Mouse (Mus musculus) lung, postnatal 25 days (tissue): Measurements from ENCODE around the gene Gmppb.
A peak's percentile ranks its signal among the peaks of the same experiment; 100 is the strongest.

Experiments
- DNase-seq: peaks from one replicate; pipeline ENCODE4 v3.0.0; 2022; ENCODE audit warnings: low spot score

Gmppb gene

DNA sequence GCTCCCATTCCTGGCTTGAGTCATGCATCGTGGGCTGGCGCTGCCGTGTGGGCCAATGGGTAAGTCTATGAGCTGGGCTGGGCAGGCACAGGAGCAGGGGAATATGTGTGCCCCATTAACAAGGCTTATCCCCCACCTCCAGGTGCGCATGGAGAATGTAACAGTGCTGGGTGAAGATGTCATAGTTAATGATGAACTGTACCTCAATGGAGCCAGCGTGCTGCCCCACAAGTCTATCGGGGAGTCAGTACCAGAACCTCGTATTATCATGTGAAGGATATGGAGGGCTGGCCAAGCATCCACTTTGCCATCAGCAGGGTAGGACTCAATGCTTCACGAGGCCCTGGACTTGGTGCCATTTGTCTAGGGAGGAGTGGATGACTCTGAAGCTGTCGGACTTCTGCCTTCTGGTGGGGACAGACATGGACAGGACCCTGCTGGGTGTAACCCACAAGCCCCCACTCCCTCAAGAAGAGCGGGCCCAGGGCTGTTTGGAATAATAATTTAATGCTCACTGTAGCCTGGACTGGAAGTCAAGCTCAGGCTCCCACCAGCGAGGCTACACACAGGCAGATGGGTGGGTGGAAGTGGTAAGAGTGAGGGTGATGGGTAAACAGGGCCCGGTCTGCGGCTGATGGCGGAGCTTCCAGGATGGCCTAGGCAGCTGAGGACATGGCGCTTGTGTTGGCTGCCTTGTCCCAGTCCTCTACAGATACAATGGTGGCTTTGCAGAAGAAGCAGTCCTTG is 2.3 kb downstream of the Gmppb start:
- DNase-seq, result no peak

DNA sequence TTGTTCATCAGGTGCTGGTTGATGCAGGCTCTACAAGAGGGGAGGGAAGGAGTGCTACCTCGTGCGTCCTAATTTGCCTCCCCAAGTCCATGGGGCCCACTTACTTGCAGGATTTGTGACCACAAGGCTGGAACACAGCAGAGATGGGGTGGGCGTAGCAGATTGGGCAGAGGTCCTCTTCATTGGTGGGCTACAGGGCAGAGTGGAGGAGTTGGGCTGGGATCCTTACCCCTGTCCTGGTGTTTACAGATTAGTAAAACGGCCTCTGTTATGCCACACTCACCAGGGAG is 2.8 kb downstream of the Gmppb start:
- DNase-seq, result no peak

DNA sequence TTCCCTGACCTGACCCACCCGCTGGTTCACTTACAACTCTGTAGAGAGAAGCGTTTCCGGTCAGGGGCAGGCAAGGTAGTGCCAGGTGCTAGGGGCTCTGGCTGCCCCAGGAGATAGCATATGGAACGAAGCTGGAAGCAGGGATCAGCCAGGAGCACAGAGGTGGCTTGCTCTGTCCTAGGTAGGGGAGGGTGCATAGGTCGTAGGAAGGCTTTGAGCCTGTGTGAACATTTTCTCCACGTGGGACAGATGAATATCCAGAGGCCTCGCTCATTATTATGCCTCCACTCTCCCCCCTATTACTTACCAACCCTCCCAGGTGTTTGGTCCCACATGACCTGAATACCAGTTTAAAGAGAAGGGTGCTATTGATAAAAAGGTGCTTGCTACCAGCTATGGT is 3.4 kb downstream of the Gmppb start:
- no peak for DNase-seq

DNA sequence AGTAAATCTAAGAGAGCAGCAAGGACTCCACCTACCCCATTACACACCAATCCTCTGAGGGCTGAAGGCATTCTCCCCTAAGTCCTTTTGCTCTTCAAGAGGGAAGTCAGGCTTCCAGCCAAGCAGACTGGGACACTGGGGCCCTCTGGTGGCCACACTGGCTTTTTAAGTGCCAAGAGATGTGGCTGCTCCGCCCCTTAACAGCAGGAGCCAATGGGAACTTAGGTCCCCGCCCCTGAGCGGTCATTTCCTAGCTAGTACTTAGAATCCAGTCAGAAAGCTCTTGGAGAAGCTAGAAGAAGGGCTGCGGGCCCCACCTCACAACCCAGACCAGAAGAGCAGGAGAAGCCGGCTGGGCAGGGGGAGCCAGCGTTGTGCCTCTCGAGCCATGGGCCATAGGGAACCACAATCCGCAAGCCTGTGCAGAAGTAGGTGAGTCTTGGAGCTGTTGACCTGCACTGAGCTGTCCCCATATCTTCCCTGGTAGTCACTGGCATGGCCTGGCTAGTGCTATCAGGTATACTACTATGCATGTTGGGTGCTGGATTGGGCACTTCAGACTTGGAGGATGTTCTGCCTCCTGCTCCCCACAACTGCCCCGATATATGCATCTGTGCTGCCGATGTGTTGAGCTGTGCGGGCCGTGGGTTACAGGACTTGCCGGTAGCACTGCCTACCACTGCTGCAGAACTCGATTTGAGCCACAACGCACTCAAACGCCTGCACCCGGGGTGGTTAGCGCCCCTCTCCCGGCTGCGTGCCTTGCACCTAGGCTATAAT is 4.0 kb downstream of the Gmppb start, which contains the start of gene Amigo3:
Amigo3 (plus strand) TSS at position 275 of the 780 bp plus-strand sequence.
- peak; percentile 97 for DNase-seq

DNA sequence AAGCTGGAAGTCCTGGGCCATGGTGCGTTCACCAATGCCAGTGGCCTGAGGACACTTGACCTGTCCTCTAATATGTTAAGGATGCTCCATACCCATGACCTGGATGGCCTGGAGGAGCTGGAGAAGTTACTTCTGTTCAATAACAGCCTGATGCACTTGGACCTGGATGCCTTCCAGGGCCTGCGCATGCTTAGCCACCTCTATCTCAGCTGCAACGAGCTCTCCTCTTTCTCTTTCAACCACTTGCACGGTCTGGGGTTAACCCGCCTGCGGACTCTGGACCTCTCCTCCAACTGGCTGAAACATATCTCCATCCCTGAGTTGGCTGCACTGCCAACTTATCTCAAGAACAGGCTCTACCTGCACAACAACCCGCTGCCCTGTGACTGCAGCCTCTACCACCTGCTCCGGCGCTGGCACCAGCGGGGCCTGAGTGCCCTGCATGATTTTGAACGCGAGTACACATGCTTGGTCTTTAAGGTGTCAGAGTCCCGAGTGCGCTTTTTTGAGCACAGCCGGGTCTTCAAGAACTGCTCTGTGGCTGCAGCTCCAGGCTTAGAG is 4.7 kb downstream of the Gmppb start:
- DNase-seq, result no peak

DNA sequence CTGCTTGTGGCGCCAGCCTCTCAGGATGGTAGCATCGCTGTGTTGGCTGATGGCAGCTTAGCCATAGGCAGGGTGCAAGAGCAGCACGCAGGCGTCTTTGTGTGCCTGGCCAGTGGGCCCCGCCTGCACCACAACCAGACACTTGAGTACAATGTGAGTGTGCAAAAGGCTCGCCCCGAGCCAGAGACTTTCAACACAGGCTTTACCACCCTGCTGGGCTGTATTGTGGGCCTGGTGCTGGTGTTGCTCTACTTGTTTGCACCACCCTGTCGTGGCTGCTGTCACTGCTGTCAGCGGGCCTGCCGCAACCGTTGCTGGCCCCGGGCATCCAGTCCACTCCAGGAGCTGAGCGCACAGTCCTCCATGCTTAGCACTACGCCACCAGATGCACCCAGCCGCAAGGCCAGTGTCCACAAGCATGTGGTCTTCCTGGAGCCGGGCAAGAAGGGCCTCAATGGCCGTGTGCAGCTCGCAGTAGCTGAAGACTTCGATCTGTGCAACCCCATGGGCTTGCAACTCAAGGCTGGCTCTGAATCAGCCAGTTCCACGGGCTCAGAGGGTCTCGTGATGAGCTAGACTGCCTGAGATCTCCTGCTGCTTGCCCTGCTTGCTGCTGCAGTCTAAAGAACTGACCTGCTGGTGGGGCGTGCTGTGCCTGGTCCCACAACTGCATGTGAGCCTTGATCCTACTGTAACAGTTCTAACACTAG is 5.4 kb downstream of the Gmppb start:
- DNase-seq, result no peak

DNA sequence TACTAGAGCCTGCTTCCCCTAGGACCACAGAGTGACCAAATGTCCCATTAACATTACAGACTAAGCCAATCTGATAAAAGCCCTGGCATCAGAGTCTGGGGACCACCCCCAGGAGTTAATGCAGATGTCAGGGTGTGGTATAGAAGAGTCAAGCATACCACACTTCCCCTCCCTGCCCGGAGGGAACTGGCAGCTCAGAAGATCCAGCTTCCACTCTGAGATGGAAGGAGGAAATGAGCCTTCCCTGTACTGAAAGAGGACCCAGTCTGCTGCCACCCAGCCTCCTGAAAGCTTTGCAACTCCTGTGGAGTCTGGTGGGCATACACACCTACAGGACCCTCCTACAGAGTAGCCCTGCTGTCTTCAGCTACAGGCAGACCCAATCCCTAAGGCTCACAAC is 6.0 kb downstream of the Gmppb start:
- no peak for DNase-seq

DNA sequence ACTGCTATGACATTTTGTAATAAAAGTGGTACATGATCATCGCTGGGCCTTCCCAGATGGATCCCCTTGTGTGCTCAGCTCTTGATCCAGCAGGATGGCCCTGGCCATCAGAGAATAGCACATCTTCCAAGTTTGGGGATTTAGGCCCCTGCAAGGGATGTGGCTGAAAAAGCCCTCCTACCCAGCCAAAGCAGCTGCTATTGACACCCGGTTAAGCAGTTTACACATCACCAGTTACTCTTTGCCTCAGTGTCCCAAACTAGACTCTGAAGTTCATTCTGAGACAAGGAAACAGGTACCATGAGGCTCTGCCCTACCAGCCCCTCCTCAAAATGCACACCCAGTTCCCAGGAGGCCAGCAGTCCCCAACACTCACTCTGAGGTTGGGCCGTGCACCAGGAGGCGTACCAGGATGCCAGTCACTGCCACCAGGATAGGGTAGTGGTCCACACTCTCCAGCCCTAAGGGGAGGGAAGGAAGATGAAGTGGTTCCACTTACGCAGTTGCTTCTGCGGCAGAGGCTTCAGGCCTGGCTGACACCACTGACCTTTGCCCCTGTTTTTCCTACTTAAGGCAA is 6.7 kb downstream of the Gmppb start:
- no peak for DNase-seq

DNA sequence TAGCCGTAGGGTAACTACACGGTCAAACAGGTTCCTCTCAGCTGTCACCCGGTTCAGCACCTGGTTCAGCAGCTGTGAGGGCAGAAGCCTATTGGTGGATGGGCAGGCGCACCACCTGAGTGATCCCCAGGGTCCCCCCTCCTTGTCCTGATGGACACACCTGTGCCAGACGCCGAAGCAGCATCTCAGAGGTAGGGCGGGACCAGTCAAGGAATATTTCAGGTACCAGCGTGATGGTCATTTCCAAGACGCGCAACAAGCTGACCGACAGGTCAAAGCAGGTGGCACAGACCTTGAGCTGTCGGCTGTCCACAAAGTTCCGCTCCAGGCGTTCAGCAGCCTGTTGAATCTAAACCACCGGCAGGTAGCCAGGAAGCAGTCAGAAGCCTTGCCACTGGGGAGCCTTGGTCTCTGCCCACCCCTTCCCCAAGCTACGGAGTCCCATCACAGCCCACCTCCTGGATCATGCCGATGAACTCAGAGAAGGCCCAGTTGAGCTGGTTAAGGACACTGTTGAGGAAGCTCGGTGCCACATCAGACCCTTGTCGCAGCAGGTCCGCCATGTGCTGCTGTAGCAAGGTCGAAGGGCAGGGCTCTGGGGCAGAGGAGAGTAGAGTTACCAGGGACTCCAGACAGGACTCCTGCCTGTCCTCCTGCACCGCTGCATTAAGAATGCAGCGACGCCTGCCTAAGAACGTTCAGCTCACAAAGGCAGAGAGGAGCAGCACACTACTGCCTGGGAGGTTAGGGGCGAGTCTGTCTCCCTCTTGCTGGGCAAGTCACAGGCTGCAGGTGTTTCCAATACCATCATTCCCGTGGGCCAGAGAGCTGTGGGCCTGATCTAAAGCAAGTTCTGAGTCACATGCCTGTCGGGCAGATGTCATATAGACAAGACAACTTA is 7.6 kb downstream of the Gmppb start:
- no peak for DNase-seq

DNA sequence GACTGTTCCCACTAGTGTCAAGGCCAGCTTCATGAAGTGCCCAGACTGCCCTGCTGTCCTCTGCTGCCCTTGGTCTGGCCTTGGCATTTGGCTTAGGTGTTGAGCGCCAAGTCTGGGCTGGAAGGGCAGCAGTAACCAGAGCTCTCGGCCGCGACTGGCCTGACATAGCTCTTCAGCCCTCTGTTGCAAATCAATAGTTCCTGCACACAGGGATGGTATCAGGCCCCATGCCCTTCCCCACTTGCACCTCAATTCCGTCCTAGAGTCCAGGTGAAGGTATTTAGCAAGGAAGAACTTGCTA is 8.2 kb downstream of the Gmppb start:
- DNase-seq, result no peak

DNA sequence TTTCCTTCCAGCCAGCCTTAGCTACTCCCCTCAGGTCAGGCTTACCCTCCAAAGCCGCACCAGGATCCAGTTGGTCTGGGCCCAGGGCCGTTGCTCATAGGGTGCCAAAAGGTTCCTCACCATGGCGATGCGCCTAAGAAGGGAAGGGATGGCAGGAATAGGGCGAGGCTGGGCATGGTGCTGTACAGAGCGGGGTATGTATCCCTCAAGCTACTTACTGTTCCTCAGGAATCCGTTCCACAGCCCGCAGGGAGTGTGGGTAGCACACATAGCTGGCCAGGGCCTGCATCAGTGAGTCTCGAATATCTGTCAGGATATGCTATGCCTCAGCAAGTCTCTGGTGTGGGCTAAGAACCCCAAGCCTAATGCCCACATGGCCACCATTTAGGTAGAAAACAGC is 9.2 kb downstream of the Gmppb start:
- DNase-seq, result no peak

DNA sequence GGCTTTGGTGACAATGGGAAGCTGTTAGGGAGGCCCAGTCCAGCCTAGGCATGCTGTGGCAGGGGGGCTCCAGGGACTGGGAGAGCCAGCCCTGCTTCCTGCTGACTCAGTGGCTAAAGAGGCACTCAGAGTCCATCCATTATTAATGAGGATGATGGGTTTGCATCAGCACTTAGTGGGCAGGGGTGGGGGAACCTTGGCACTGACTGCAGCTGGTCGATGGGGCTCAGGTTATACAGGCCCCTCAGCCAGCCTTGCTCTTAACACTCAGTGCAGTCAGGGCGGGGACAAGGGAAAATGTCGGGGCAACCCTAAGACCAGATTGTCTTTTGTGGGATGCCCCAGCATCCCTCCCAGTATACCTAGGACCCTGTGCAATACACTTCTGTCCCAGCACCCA is 13.1 kb downstream of the Gmppb start:
- no peak for DNase-seq

DNA sequence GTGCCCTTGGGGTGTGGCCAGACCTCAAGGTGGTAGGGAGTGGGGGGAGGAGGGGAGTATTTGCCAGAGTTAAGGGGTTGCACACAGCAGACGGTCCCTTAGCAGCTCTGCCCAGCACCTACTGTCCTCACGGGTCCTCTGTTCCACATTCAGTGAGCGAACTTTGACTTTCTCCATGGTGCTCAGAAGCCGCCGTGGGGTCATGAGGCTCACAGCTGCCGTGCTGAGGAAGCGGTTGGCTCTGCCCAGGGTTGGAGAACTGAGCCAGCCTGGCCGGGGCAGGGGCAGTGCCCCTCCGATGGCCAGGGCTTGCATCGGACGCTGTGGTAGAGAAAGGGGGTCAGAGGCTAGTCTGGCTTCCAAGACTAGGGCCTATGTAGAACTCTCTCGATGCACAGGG is 14.3 kb downstream of the Gmppb start:
- no peak for DNase-seq

DNA sequence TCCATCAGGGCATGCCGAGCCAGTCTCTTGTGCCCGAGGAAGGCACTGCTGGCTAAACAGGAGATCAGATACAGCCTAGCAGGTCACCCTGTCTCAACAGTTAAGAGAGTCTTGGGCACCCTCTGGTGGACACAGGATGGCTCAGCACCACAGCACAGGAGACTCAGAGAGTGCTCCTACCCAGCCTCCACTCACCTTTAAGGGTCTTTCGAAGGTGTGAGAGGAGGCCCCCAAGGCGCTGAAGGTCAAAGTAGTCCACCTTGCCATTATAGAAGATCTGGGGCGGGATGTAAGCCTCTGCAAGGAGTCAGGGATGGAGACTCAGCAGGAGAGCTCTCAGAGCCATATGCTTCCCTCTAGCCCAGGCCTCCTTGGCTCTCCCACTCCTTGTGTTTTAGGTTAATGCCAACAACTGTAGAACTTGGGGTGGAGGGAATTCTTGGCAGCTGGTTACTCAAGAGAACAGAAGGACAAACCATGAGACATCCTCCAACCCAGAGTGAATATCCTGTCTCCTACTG is 16.5 kb downstream of the Gmppb start:
- peak; percentile 49 for DNase-seq

DNA sequence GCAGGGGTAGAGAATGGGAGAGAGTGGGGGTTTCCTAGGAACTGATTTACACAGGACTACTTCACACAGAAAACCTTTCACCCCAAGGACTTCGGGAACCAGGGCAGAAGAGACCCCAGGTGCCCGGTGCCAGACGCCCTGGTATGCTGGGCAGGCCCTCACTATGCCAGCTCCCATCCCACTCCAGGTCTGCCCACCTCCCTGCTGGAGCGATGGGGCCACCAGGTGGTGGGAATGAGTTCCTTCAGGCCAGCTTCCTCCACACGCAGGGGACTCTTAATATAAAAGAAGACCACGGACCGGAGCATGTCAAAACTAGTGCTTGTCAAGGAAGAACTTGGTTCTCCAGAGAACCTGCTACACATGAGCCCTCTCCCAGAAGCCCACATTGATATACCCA is 18.2 kb downstream of the Gmppb start:
- no peak for DNase-seq

DNA sequence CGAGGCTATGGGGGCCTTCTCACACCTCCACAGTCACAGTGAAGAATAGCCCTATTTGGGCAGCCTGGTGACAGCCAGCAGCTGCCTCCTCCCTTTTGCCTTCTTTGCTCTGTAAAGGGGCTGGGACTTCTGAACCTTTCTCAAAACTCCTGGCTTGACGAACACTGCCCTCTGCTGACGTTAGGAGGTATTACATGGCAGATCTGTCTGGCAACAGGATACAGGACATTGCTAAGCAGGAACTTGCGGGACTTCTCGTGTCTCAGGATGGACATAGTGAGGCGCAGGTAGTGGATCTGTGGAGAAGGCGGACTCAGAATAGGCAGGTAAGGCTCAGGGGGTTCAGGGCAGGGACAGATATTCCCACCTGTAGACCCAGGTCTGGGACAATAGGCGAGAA is 18.9 kb downstream of the Gmppb start:
- DNase-seq, result peak; percentile 82

DNA sequence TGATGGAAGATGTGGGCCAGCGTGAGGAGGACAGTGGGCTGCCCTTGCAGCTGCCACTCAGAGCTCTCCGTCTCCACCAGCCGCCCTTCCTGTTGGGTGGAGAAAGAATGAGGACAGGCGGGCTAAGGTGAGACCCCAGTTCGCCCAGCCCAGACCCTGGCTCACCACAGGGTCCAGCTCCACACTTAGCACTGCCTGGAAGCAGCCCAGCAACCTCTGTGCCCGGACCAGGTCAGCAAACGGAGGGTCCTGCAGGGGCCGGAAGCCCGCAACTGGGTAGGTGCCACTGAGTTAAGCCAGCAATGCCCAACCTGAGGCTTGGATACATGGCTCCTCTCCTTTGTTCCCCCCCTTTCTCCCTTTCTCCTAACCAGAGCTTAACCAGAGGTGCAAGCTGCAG is 20.0 kb downstream of the Gmppb start:
- no peak for DNase-seq

DNA sequence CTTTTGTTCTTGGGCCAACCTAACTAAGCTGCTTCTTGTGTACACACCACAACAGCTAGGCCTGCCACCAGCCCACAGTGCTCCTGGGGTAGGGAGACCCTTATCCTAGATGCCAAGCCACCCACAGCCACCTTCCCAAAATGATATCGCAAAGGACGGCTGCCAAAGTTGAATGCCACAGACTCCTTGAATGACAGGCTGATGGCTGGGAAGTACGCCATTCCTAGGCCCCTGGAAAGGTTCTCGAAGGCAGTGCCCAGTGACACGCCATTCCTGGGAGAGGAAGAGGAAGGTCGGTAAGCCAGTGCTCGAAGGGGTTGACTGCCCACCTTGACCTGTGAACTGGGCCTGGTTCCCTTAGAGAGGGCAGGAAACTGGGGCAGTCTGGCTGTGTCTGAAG is 20.5 kb downstream of the Gmppb start:
- DNase-seq, result no peak

DNA sequence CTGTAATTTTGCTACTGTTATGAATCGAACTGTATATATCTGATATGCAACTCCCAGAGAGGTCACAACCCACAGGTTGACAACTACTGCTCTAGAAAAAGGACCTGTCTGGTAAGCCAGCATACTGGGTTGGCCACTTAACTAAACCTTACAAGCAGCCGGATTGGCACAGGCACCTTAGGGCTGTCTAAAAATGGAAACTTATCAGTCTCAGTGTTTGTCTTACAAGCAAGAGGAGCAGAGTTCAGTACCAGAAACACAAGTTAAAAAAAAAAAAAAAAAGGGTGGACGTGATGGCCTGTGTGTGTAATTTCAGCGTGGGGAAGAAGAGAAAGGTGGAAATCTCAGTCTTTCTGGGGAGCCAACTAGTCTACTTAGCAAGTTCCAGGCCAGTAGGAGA is 22.8 kb downstream of the Gmppb start:
- DNase-seq, result no peak

DNA sequence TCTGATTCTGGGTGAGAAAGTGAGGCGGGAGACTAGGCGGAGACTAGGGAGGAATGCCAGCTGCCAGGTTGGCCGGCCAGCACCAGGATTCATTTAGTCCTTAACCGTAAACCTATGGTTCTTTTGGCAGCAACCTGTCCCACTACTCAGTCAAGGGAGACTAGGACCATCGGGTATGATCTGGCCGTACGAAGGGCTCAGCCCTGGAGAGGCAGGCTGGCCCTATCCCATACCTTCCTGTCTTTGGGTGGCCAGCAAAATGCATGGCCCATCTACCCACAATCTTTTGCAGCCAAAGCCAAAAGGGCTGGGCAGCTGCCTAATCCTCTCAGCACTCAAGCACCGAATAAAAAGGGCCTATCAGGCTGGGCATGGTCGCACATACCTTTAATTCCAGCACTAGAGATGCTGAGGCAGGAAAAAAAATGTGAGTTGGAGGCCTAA is 23.5 kb downstream of the Gmppb start:
- DNase-seq, result no peak

DNA sequence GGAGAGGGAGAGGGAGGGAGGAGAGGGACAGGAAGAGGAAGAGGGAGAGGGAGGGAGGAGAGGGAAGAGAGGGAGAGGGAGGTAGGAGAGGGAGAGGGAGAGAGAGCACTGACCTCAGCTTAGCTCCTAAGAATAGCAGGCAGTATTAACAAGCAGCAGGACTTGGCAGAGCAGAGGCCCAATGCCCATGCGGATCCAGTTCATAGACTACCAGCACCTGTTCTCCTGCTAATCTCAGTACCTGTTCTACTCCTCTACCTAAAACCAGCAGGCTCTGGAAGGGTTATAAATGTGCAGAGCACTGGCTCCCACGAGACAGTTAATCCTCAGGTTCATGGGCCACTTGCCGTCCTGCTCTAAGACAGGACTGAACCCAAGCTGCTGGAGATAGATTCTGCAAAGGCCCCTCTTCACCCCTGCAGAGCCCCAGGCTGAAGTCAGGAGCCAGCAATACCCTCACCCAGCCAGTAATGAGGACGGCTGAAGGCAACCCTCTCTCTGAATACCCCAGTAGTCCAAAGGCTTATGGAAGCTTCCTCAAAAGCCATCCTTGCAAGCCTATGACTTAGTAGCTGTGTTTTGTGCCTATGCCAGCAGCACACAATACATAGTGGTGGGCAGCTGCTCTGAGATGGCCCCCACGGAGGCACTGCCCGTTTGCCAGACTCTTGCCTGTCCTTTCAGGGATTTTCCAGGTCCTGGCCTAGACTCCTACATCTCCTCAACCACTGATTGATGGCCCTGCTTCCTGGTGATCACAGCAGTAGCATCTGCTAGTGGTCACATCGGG is 24.3 kb downstream of the Gmppb start:
- no peak for DNase-seq
